8 mouse cellular contexts compared by ENCODE assay signal in genomic region chr7:24506838-24507725, GRCm38 (mm10). TPM values are rescaled to one million over a fixed set of nuclear protein-coding genes. Genes with fewer than 3 reads are reported as not detected.
DNase-seq lines count a peak whose midpoint lies in the region; ATAC-seq and TF ChIP-seq lines count a peak whose summit lies in the region.

Zfp428 (plus strand) TSS chr7:24507006.

- H3K79me2 ChIP-seq in C2C12 (ENCODE audit: control insufficient read depth, insufficient read depth), result peaks cover 22% of the 10 kb centered on the region

- TF ChIP-seq CTCF in C2C12 (IDR thresholded peaks at IDR 0.05; ENCODE audit: control insufficient read depth, insufficient read depth, insufficient read length), result no peak
- TF ChIP-seq CTCF in embryonic fibroblast, embryonic 13.5 days (IDR thresholded peaks at IDR 0.05; ENCODE audit: borderline replicate concordance, insufficient read depth, low read length), result no peak

- H3K36me3 ChIP-seq in C2C12 (ENCODE audit: control insufficient read depth, insufficient read depth), result peaks cover 4% of the 10 kb centered on the region

- peaks cover 3% of the 10 kb centered on the region; the same call in 1 of the 2 replicates for H3K4me1 ChIP-seq in embryonic fibroblast, embryonic 13.5 days (ENCODE audit: control insufficient read depth, insufficient read depth, low read length)

- TF ChIP-seq POLR2A in embryonic fibroblast, embryonic 13.5 days (IDR thresholded peaks at IDR 0.05; ENCODE audit: low read depth, low read length), result peak; percentile 70

- H3K27ac ChIP-seq in embryonic fibroblast, embryonic 13.5 days (ENCODE audit: insufficient read depth, low read length), result peak within 1 kb of the TSS; percentile 97

- H3ac ChIP-seq in C2C12 (ENCODE audit: control insufficient read depth, insufficient read length, low read depth), result peak within 1 kb of the TSS; percentile 98

- peak within 1 kb of the TSS; percentile 64 for H3K4me3 ChIP-seq in C2C12 (ENCODE audit: insufficient read depth, poor library complexity, severe bottlenecking)
- H3K4me3 ChIP-seq in embryonic fibroblast, embryonic 13.5 days (ENCODE audit: insufficient read depth, low read length), result peak within 1 kb of the TSS; percentile 68

- peaks cover 20% of the 10 kb centered on the region for H3K79me3 ChIP-seq in C2C12 (ENCODE audit: low read depth)

- H3K27me3 ChIP-seq in C2C12 (ENCODE audit: control insufficient read depth, insufficient read depth, insufficient read length), result no peaks in the 10 kb centered on the region

- DNase-seq in brain, adult 2 months (ENCODE audit: low read depth, low spot score), result peak; percentile 95
- peak; percentile 85 for DNase-seq in heart, adult 9 months (ENCODE audit: low spot score in 2 of 2)
- peak; percentile 84 for DNase-seq in kidney, adult 9 months
- peak; percentile 87 for DNase-seq in liver
- DNase-seq in spleen, postnatal 36 days (ENCODE audit: low spot score in 2 of 2), result peak; percentile 69 to 72

- peak; percentile 72 for ATAC-seq in monocyte, adult 5-6 weeks (replicated peaks; ENCODE audit: insufficient number of reproducible peaks, low FRiP score, low TSS enrichment, poor library complexity, severe bottlenecking)

TF ChIP-seq in C2C12, 6 proteins besides CTCF, POLR2A, EP300 and RAD21:
- TF ChIP-seq MYOG (IDR thresholded peaks at IDR 0.05; ENCODE audit: control insufficient read depth, extremely low read depth, insufficient read length), result no peak
- peak; percentile 79 for TF ChIP-seq MAX (IDR thresholded peaks at IDR 0.05)
TF ChIP-seq in C2C12: peak in this region for 1.

RNA-seq across cellular contexts. Expression of gene Zfp428, which starts in this region (rescaled TPM):
- polyA plus RNA-seq in C2C12 (2012; fragmentation: generic; extraction: Trizol), result 53.8 TPM
- polyA plus RNA-seq in embryonic fibroblast, embryonic 13.5 days (2011; ENCODE audit: insufficient read length, low read depth, missing spikeins), result 5.6 and 8.9 TPM in 2 replicates
- total RNA-seq in monocyte, adult 5-6 weeks (2017), result 0.95 TPM in 1 of 3 replicates, not detected in the others

Comparison
In these comparisons a context has a peak if more than half of its experiments do, and no peak if none do; other contexts are left out.
1. Peak in every context shown above with its lines: DNase-seq, ATAC-seq, H3K4me3 ChIP-seq and H3K27ac ChIP-seq.
2. Peak in ATAC-seq in monocyte, adult 5-6 weeks; RNA of the gene not detected or under 1 TPM.